Mouse (Mus musculus): ENCODE results near the gene Shld1. TPM values are rescaled to one million over a fixed set of nuclear protein-coding genes. Genes with fewer than 3 reads are reported as not detected.

Gene Shld1
- polyA plus RNA-seq, 1 experiment from 2014 or later: 30.8 TPM

GRCm38 (mm10) chr2:132697695-132698094 is 11.0 kb downstream of the Shld1 start:
- Histone ChIP-seq H3K9ac (ENCODE audit: low read length) (no peak overlapping the region), H3K4me3 (ENCODE audit: low read depth, low read length) (no peak overlapping the region), H3K9me3 (replicated peaks; ENCODE audit: control insufficient read depth, low read length) (no peaks in the 10 kb centered on the region), H3K4me2 (ENCODE audit: low read length) (no peak overlapping the region), H3K27me3 (replicated peaks; ENCODE audit: control insufficient read depth, insufficient read depth, low read length) (no peaks in the 10 kb centered on the region), H3K4me1 (ENCODE audit: control insufficient read depth, insufficient read depth, low read length) (no peaks in the 10 kb centered on the region), H3K27ac (ENCODE audit: low read depth, low read length) (no peak overlapping the region), H3K36me3 (ENCODE audit: control insufficient read depth, insufficient read depth, low read length) (peaks cover 6% of the 10 kb centered on the region; the same call in 1 of the 2 replicates)
- DNase-seq (ENCODE audit: low spot score): no peak
- no peak for ATAC-seq
- WGBS: 77% methylated on average over 7 of the region's 7 CpGs

DNA sequence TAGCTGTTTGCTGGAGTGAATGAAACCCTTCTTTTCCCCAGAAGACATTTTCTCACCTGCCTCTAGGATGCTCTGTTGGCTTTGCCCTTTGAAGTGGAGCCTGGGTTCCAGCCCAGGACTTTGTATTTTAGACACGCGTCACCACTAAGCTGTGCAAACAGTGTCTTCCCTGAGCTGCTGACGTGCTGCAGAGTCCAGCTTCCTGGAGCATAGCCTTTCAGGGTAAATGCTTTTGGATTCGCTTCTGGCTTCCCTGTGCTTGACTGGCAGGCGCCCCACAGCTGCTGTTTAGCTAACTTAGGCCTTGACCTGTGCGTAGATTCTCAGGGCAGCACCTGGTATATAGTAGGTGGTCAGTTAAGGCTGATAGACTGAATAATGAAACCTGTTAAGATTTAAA is 11.7 kb downstream of the Shld1 start:
- no peaks in the 10 kb centered on the region for H3K27me3 ChIP-seq (replicated peaks; ENCODE audit: control insufficient read depth, insufficient read depth, low read length)
- H3K27ac ChIP-seq (ENCODE audit: low read depth, low read length): no peak overlapping the region
- H3K4me1 ChIP-seq (ENCODE audit: control insufficient read depth, insufficient read depth, low read length): no peaks in the 10 kb centered on the region
- DNase-seq (ENCODE audit: low spot score): no peak
- no peak overlapping the region for H3K9ac ChIP-seq (ENCODE audit: low read length)
- ATAC-seq: no peak
- H3K36me3 ChIP-seq (ENCODE audit: control insufficient read depth, insufficient read depth, low read length): peaks cover 6% of the 10 kb centered on the region; the same call in 1 of the 2 replicates
- no peak overlapping the region for H3K4me3 ChIP-seq (ENCODE audit: low read depth, low read length)
- no peak overlapping the region for H3K4me2 ChIP-seq (ENCODE audit: low read length)
- WGBS: 85% methylated on average over 6 of the region's 6 CpGs
- H3K9me3 ChIP-seq (replicated peaks; ENCODE audit: control insufficient read depth, low read length): no peaks in the 10 kb centered on the region

GRCm38 (mm10) chr2:132700921-132701320 is 14.2 kb downstream of the Shld1 start:
- ATAC-seq: no peak
- no peak overlapping the region for H3K9ac ChIP-seq (ENCODE audit: low read length)
- H3K4me2 ChIP-seq (ENCODE audit: low read length): no peak overlapping the region
- no peaks in the 10 kb centered on the region for H3K36me3 ChIP-seq (ENCODE audit: control insufficient read depth, insufficient read depth, low read length)
- H3K27me3 ChIP-seq (replicated peaks; ENCODE audit: control insufficient read depth, insufficient read depth, low read length): no peaks in the 10 kb centered on the region
- no peak for DNase-seq (ENCODE audit: low spot score)
- no peaks in the 10 kb centered on the region for H3K4me1 ChIP-seq (ENCODE audit: control insufficient read depth, insufficient read depth, low read length)
- no peak overlapping the region for H3K4me3 ChIP-seq (ENCODE audit: low read depth, low read length)
- 93% methylated on average over 4 of the region's 4 CpGs for WGBS
- no peak overlapping the region for H3K27ac ChIP-seq (ENCODE audit: low read depth, low read length)
- H3K9me3 ChIP-seq (replicated peaks; ENCODE audit: control insufficient read depth, low read length): no peaks in the 10 kb centered on the region

DNA sequence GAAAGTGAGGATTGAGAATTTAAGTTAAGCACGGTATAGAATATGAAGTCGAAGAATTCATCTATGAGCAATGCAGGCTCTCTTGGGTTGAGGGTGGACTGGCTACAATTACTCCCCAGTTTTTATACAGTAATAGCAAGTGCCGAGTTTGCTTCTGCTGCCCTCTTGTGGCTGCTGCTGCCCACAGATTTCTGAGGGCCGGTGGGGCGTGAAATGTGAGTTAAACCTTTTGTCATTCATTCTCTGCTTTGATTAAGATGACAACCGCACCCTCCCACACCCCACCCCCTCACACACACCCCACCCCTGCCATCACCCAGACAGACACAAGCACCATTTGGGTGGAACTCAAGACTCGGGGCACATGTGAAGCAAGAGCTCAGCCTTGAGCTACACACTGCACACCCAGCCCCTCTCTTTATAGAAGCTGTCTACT is 14.7 kb downstream of the Shld1 start:
- Histone ChIP-seq H3K4me1 (ENCODE audit: control insufficient read depth, insufficient read depth, low read length) (no peaks in the 10 kb centered on the region), H3K27me3 (replicated peaks; ENCODE audit: control insufficient read depth, insufficient read depth, low read length) (no peaks in the 10 kb centered on the region), H3K4me3 (ENCODE audit: low read depth, low read length) (no peak overlapping the region), H3K27ac (ENCODE audit: low read depth, low read length) (no peak overlapping the region), H3K9ac (ENCODE audit: low read length) (no peak overlapping the region), H3K4me2 (ENCODE audit: low read length) (no peak overlapping the region), H3K36me3 (ENCODE audit: control insufficient read depth, insufficient read depth, low read length) (no peaks in the 10 kb centered on the region), H3K9me3 (replicated peaks; ENCODE audit: control insufficient read depth, low read length) (no peaks in the 10 kb centered on the region)
- DNase-seq (ENCODE audit: low spot score) (peak; percentile 69), ATAC-seq (peak; percentile 79; the same call in 1 of the 2 replicates)
- WGBS: 21% methylated on average over 7 of the region's 7 CpGs

DNA sequence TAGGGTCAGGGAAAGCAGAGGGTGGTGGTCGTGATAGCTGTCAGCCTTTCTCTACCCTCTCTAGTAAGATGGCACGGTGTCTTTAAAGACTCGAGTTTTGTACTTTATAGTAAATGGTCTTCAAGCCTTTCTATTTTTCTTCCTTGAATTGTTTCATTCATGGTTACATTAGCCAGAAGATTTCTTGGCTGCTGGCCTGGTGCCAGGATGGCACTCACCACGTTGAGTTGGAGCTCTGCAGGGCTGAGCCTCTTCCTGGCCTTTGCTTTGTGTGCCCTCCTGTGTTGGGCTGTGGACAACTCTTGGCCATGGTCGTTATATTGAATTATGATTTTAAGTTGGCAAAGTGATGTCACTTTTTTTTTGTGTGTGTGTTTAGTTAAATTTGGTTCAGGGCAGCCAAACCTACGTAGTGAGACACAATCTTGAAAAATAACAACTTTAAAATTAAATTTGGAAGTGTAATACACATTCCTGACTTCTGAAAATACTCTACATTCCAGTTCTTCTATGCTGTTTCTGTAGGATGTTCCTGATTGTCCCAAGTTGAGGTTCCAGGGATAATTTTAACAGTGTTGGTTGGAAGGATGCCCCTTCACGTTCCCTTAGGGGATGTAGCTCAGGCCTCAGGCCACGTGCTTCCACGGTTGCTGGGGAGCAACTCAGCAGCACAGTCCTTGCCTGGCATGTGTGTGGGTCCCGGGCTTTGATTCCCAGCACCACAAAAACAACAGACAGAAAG is 18.7 kb downstream of the Shld1 start:
- H3K4me3 ChIP-seq (ENCODE audit: low read depth, low read length): no peak overlapping the region
- no peak overlapping the region for H3K27ac ChIP-seq (ENCODE audit: low read depth, low read length)
- H3K4me2 ChIP-seq (ENCODE audit: low read length): no peak overlapping the region
- ATAC-seq: no peak
- H3K27me3 ChIP-seq (replicated peaks; ENCODE audit: control insufficient read depth, insufficient read depth, low read length): no peaks in the 10 kb centered on the region
- H3K36me3 ChIP-seq (ENCODE audit: control insufficient read depth, insufficient read depth, low read length): no peaks in the 10 kb centered on the region
- H3K9ac ChIP-seq (ENCODE audit: low read length): no peak overlapping the region
- no peaks in the 10 kb centered on the region for H3K9me3 ChIP-seq (replicated peaks; ENCODE audit: control insufficient read depth, low read length)
- 65% methylated on average over 10 of the region's 10 CpGs for WGBS
- no peak for DNase-seq (ENCODE audit: low spot score)
- H3K4me1 ChIP-seq (ENCODE audit: control insufficient read depth, insufficient read depth, low read length): no peaks in the 10 kb centered on the region

- Histone ChIP-seq H3K27me3 (replicated peaks; ENCODE audit: control insufficient read depth, insufficient read depth, low read length) (no peaks in the 10 kb centered on the region), H3K4me3 (ENCODE audit: low read depth, low read length) (no peak overlapping the region), H3K4me2 (ENCODE audit: low read length) (no peak overlapping the region), H3K9me3 (replicated peaks; ENCODE audit: control insufficient read depth, low read length) (no peaks in the 10 kb centered on the region), H3K4me1 (ENCODE audit: control insufficient read depth, insufficient read depth, low read length) (no peaks in the 10 kb centered on the region), H3K9ac (ENCODE audit: low read length) (no peak overlapping the region), H3K36me3 (ENCODE audit: control insufficient read depth, insufficient read depth, low read length) (no peaks in the 10 kb centered on the region), H3K27ac (ENCODE audit: low read depth, low read length) (no peak overlapping the region)
- DNase-seq (ENCODE audit: low spot score) (no peak), ATAC-seq (no peak)
- WGBS: 92% methylated on average over 3 of the region's 3 CpGs
Observed at GRCm38 (mm10) chr2:132706309-132706708, 19.6 kb downstream of the Shld1 start.

- WGBS: 54% methylated on average over 2 of the region's 2 CpGs
- Histone ChIP-seq H3K9ac (ENCODE audit: low read length) (no peak overlapping the region), H3K4me1 (ENCODE audit: control insufficient read depth, insufficient read depth, low read length) (peaks cover 6% of the 10 kb centered on the region), H3K4me2 (ENCODE audit: low read length) (no peak overlapping the region), H3K27me3 (replicated peaks; ENCODE audit: control insufficient read depth, insufficient read depth, low read length) (no peaks in the 10 kb centered on the region), H3K4me3 (ENCODE audit: low read depth, low read length) (no peak overlapping the region), H3K27ac (ENCODE audit: low read depth, low read length) (no peak overlapping the region), H3K36me3 (ENCODE audit: control insufficient read depth, insufficient read depth, low read length) (no peaks in the 10 kb centered on the region), H3K9me3 (replicated peaks; ENCODE audit: control insufficient read depth, low read length) (no peaks in the 10 kb centered on the region)
- DNase-seq (ENCODE audit: low spot score) (no peak), ATAC-seq (no peak)
Observed at GRCm38 (mm10) chr2:132710488-132710887, 23.8 kb downstream of the Shld1 start.

GRCm38 (mm10) chr2:132712061-132712460 is 25.3 kb downstream of the Shld1 start:
- DNase-seq (ENCODE audit: low spot score): no peak
- no peaks in the 10 kb centered on the region for H3K27me3 ChIP-seq (replicated peaks; ENCODE audit: control insufficient read depth, insufficient read depth, low read length)
- no peak overlapping the region for H3K27ac ChIP-seq (ENCODE audit: low read depth, low read length)
- no peaks in the 10 kb centered on the region for H3K36me3 ChIP-seq (ENCODE audit: control insufficient read depth, insufficient read depth, low read length)
- no peak overlapping the region for H3K4me3 ChIP-seq (ENCODE audit: low read depth, low read length)
- H3K9ac ChIP-seq (ENCODE audit: low read length): no peak overlapping the region
- H3K4me2 ChIP-seq (ENCODE audit: low read length): no peak overlapping the region
- no peaks in the 10 kb centered on the region for H3K9me3 ChIP-seq (replicated peaks; ENCODE audit: control insufficient read depth, low read length)
- WGBS: 78% methylated on average over 8 of the region's 8 CpGs
- H3K4me1 ChIP-seq (ENCODE audit: control insufficient read depth, insufficient read depth, low read length): peaks cover 9% of the 10 kb centered on the region
- no peak for ATAC-seq

- Histone ChIP-seq H3K9ac (ENCODE audit: low read length) (no peak overlapping the region), H3K4me3 (ENCODE audit: low read depth, low read length) (no peak overlapping the region), H3K27me3 (replicated peaks; ENCODE audit: control insufficient read depth, insufficient read depth, low read length) (no peaks in the 10 kb centered on the region), H3K9me3 (replicated peaks; ENCODE audit: control insufficient read depth, low read length) (no peaks in the 10 kb centered on the region), H3K36me3 (ENCODE audit: control insufficient read depth, insufficient read depth, low read length) (no peaks in the 10 kb centered on the region), H3K27ac (ENCODE audit: low read depth, low read length) (no peak overlapping the region), H3K4me1 (ENCODE audit: control insufficient read depth, insufficient read depth, low read length) (peaks cover 9% of the 10 kb centered on the region), H3K4me2 (ENCODE audit: low read length) (no peak overlapping the region)
- ATAC-seq (no peak), DNase-seq (ENCODE audit: low spot score) (no peak)
- WGBS: 92% methylated on average over 7 of the region's 7 CpGs
Observed at GRCm38 (mm10) chr2:132714522-132714921, 27.8 kb downstream of the Shld1 start.

Data from forebrain, embryonic 14.5 days (tissue).